Comparison of ENCODE assay signal across 16 mouse cellular contexts in genomic region chr14:16444859-16445258, GRCm38 (mm10).
"Had no signal": no experiment of that assay in that cellular context is flagged by ENCODE, and none has a peak within 500 bp of the region (broad histone marks: within the 10 kb centered on the region; RNA-seq: fewer than 3 reads in every experiment).

No protein-coding gene starts in this region.

- H3K27ac ChIP-seq: liver, embryonic 15.5 days; lung, embryonic 15.5 days; macrophage; midbrain, embryonic 13.5 days; midbrain, embryonic 15.5 days; neural tube, embryonic 12.5 days had no signal

- H3K4me3 ChIP-seq: liver, embryonic 15.5 days; lung, embryonic 15.5 days; megakaryocyte, embryonic 14.5 days; midbrain, embryonic 13.5 days; midbrain, embryonic 15.5 days; neural tube, embryonic 12.5 days had no signal

- DNase-seq: liver, postnatal 0 days; lung, adult 2 months; lung, postnatal 14 days; lung, postnatal 36 days; right cerebral cortex, postnatal 14 days; spleen, adult 18-20 months; thymus, adult 2 months; thymus, postnatal 25 days; thymus, postnatal 4 days had no signal
